Mouse (Mus musculus): ENCODE data around the gene Prkn.

DNA sequence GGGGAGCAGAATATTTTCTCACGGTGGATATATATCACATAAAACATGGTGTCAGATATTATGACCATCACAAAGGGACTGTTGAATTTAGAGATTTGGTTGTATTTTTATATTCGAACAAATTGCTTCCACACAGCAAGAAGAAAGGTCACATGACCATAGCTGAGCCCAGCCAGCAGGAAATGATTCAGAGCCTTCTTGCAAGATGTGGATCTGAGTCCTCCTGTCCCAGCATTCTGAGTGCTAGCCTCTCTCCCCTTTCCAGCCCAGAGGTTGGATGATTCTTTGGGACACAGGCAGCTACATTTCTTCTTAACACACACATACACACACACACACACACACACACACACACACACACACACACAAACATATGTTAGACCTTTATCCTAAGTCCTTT, 1022.2 kb downstream of the Prkn start:
- TF ChIP-seq MAFK (IDR thresholded peaks at IDR 0.05; ENCODE audit: insufficient read depth, low read depth, low read length) (no peak), ZNF384 (IDR thresholded peaks at IDR 0.05; ENCODE audit: low read depth, low read length) (no peak), ZC3H11A (IDR thresholded peaks at IDR 0.05; ENCODE audit: borderline replicate concordance, low read depth, low read length) (no peak), CHD2 (IDR thresholded peaks at IDR 0.05; ENCODE audit: low read depth, low read length) (no peak), HCFC1 (IDR thresholded peaks at IDR 0.05; ENCODE audit: borderline replicate concordance, insufficient read depth, low read length) (no peak)
